Mouse (Mus musculus): Measurements from ENCODE around the gene Ppp2r5e.

- TF ChIP-seq GATA1 (IDR thresholded peaks at IDR 0.05; ENCODE audit: low read length), result no peak
- TF ChIP-seq TAL1 (IDR thresholded peaks at IDR 0.05; ENCODE audit: low read length), result no peak
Measured at GRCm38 (mm10) chr12:75583776-75584175, 12.3 kb downstream of the Ppp2r5e start.

All from erythroblast, embryonic 14.5 days (primary cell).